Mouse (Mus musculus): ENCODE data around the gene Pmm1. TPM values are rescaled to one million over a fixed set of nuclear protein-coding genes. Genes with fewer than 3 reads are reported as not detected.

Pmm1 gene
- polyA plus RNA-seq, 1 experiment from 2014 or later = 19.6 TPM

GRCm38 (mm10) chr15:81927741-81928140, 33.0 kb downstream of the Pmm1 start:
- no peak for ATAC-seq (ENCODE audit: insufficient number of reproducible peaks, low FRiP score)
- Histone ChIP-seq H3K4me3 (no peak overlapping the region), H3K27me3 (replicated peaks) (no peaks in the 10 kb centered on the region), H3K36me3 (no peaks in the 10 kb centered on the region), H3K9me3 (replicated peaks) (no peaks in the 10 kb centered on the region), H3K27ac (ENCODE audit: poor library complexity, severe bottlenecking) (no peak overlapping the region), H3K4me1 (replicated peaks) (peaks cover 15% of the 10 kb centered on the region), H3K4me2 (no peak overlapping the region), H3K9ac (no peak overlapping the region)
- WGBS = 56% methylated on average over 4 of the region's 4 CpGs

DNA sequence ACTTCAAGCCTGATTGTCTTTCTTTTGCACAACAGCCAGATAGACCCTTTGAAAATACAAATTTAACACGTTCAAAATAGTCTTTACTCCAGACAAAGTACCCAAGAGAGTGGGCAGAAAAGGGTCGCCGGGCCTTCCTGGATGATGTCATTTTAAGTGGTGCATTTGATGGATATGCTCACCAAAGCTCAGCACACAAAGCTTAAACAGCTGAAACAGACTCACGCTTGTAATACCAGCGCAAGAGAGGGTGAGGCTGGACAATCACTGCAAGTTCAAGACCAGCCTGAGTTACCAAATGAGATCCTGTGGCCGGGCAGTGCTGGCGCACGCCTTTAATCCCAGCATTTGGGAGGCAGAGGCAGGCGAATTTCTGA, 34.3 kb downstream of the Pmm1 start:
- 0 out of 2 replicates have a peak, but pooled peaks cover 3% of the 10 kb centered on the region for H3K36me3 ChIP-seq
- H3K4me3 ChIP-seq = peak overlapping the region; percentile 61; the same call in 1 of the 2 replicates
- H3K27ac ChIP-seq (ENCODE audit: poor library complexity, severe bottlenecking) = no peak overlapping the region
- no peak overlapping the region; the same call in 1 of the 2 replicates for H3K9ac ChIP-seq
- no peaks in the 10 kb centered on the region for H3K27me3 ChIP-seq (replicated peaks)
- no peaks in the 10 kb centered on the region for H3K9me3 ChIP-seq (replicated peaks)
- H3K4me2 ChIP-seq = peak overlapping the region; percentile 85
- 37% methylated on average over 9 of the region's 9 CpGs for WGBS
- ATAC-seq (ENCODE audit: insufficient number of reproducible peaks, low FRiP score) = no peak
- peaks cover 15% of the 10 kb centered on the region for H3K4me1 ChIP-seq (replicated peaks)

GRCm38 (mm10) chr15:81925760-81926445, 34.8 kb downstream of the Pmm1 start, which contains the start of gene Polr3h:
Gene Polr3h (minus strand): TSS chr15:81926240.
- ATAC-seq (ENCODE audit: insufficient number of reproducible peaks, low FRiP score) = peak; percentile 96
- H3K9ac ChIP-seq = peak within 1 kb of the TSS; percentile 78
- H3K4me2 ChIP-seq = peak within 1 kb of the TSS; percentile 85
- no peaks in the 10 kb centered on the region for H3K9me3 ChIP-seq (replicated peaks)
- H3K4me1 ChIP-seq (replicated peaks) = peaks cover 15% of the 10 kb centered on the region
- under 1% methylated on average over 54 of the region's 54 CpGs for WGBS
- H3K36me3 ChIP-seq = 0 out of 2 replicates have a peak, but pooled peaks cover 3% of the 10 kb centered on the region
- H3K27me3 ChIP-seq (replicated peaks) = no peaks in the 10 kb centered on the region
- H3K4me3 ChIP-seq = peak within 1 kb of the TSS; percentile 61
- no peak within 1 kb of the TSS for H3K27ac ChIP-seq (ENCODE audit: poor library complexity, severe bottlenecking)

DNA sequence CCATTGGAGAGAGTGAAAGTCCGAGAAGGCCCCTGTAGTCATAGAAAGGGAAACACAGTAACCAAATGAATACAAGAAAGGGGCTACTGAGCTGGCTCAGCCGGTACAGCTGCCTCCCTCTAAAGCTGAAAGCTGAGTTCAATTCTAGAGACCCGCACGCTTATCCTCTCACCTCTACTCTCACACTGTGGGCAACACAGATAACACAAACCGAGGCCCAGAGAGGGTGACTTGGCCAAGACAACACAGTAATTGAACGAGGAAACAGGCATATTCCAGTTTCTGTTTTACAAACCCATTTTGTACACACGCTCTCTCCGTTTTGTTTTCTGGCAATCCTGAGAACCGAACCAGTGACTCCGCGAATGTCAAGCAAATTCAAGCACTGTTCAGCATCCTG, 35.8 kb downstream of the Pmm1 start:
- ATAC-seq (ENCODE audit: insufficient number of reproducible peaks, low FRiP score) = no peak
- Histone ChIP-seq H3K4me1 (replicated peaks) (peaks cover 15% of the 10 kb centered on the region), H3K9ac (peak overlapping the region; percentile 78; the same call in 1 of the 2 replicates), H3K9me3 (replicated peaks) (no peaks in the 10 kb centered on the region), H3K4me3 (peak overlapping the region; percentile 61), H3K4me2 (peak overlapping the region; percentile 85), H3K36me3 (0 out of 2 replicates have a peak, but pooled peaks cover 3% of the 10 kb centered on the region), H3K27me3 (replicated peaks) (no peaks in the 10 kb centered on the region), H3K27ac (ENCODE audit: poor library complexity, severe bottlenecking) (no peak overlapping the region)
- 80% methylated on average over 11 of the region's 11 CpGs for WGBS

DNA sequence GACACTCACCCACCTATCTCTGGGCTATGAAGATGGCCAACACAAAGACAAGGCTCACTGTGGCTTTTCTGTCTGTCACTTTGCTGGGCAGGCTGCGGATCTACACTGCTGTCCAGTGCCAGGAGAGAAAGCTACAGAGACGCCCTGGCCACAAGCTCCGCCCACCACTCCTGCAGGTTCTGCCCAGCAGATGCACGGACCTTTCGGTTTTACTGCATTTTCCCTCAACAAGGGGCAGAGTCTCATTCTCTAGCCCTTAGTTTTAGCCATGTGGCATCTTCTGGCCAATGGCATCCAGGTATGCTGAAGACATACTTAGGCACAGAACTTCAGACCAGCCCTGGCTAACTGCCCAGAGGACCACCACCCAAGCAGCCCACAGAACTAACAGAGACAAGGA, 39.5 kb downstream of the Pmm1 start:
- peaks cover 12% of the 10 kb centered on the region for H3K4me1 ChIP-seq (replicated peaks)
- H3K4me3 ChIP-seq = no peak overlapping the region
- H3K27ac ChIP-seq (ENCODE audit: poor library complexity, severe bottlenecking) = no peak overlapping the region
- no peaks in the 10 kb centered on the region for H3K9me3 ChIP-seq (replicated peaks)
- H3K4me2 ChIP-seq = no peak overlapping the region
- ATAC-seq (ENCODE audit: insufficient number of reproducible peaks, low FRiP score) = no peak
- WGBS = 65% methylated on average over 5 of the region's 5 CpGs
- no peak overlapping the region for H3K9ac ChIP-seq
- H3K36me3 ChIP-seq = peaks cover 16% of the 10 kb centered on the region
- no peaks in the 10 kb centered on the region for H3K27me3 ChIP-seq (replicated peaks)

DNA sequence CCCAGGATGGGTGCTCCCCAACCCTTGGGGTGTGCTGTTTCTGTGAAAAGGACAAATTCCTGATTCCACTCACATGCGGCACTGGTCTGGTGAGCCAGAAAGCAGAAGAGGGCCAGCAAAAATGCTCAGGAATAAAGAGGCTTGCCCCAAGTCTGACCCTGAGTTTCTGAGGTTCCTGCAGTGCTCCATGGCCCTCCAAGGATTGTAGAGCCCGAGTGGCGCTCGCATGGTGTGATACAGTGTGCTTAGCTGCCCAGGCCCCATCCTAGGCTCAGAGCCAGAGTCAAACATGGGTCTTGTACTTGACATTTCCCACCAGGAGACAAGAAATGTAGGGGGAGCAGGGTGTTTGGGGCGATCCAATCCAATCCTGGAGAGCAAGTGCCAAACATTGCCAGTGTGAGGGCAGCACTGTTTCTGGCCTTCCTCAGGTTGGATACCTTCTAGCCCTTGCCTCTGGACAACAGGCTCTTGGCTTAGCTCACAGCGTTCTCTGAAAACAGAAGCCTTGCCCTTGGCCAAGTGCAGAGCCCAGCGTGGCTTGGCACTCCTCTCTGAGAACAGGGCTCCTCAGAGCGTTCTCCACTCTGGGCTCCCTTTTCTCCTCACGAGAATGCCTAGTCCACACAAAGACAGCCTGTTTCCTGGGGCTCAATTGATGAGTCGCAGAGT, 40.0 kb downstream of the Pmm1 start:
- Histone ChIP-seq H3K9me3 (replicated peaks) (no peaks in the 10 kb centered on the region), H3K4me3 (no peak overlapping the region), H3K4me1 (replicated peaks) (peaks cover 12% of the 10 kb centered on the region), H3K36me3 (peaks cover 22% of the 10 kb centered on the region), H3K27ac (ENCODE audit: poor library complexity, severe bottlenecking) (no peak overlapping the region), H3K4me2 (no peak overlapping the region), H3K27me3 (replicated peaks) (no peaks in the 10 kb centered on the region), H3K9ac (no peak overlapping the region)
- 86% methylated on average over 10 of the region's 10 CpGs for WGBS
- no peak for ATAC-seq (ENCODE audit: insufficient number of reproducible peaks, low FRiP score)

GRCm38 (mm10) chr15:81919062-81919461, 41.7 kb downstream of the Pmm1 start:
- Histone ChIP-seq H3K9me3 (replicated peaks) (no peaks in the 10 kb centered on the region), H3K36me3 (peaks cover 38% of the 10 kb centered on the region), H3K27ac (ENCODE audit: poor library complexity, severe bottlenecking) (no peak overlapping the region), H3K4me2 (no peak overlapping the region), H3K4me1 (replicated peaks) (no peaks in the 10 kb centered on the region), H3K9ac (no peak overlapping the region), H3K4me3 (no peak overlapping the region), H3K27me3 (replicated peaks) (no peaks in the 10 kb centered on the region)
- no peak for ATAC-seq (ENCODE audit: insufficient number of reproducible peaks, low FRiP score)
- 73% methylated on average over 5 of the region's 5 CpGs for WGBS

- Histone ChIP-seq H3K9ac (no peak overlapping the region), H3K9me3 (replicated peaks) (no peaks in the 10 kb centered on the region), H3K27me3 (replicated peaks) (no peaks in the 10 kb centered on the region), H3K4me3 (no peak overlapping the region), H3K27ac (ENCODE audit: poor library complexity, severe bottlenecking) (no peak overlapping the region), H3K36me3 (peaks cover 51% of the 10 kb centered on the region), H3K4me2 (no peak overlapping the region), H3K4me1 (replicated peaks) (no peaks in the 10 kb centered on the region)
- WGBS = 55% methylated on average over 6 of the region's 6 CpGs
- ATAC-seq (ENCODE audit: insufficient number of reproducible peaks, low FRiP score) = no peak
These were observed 42.9 kb downstream of the Pmm1 start for GRCm38 (mm10) chr15:81917621-81918463.

DNA sequence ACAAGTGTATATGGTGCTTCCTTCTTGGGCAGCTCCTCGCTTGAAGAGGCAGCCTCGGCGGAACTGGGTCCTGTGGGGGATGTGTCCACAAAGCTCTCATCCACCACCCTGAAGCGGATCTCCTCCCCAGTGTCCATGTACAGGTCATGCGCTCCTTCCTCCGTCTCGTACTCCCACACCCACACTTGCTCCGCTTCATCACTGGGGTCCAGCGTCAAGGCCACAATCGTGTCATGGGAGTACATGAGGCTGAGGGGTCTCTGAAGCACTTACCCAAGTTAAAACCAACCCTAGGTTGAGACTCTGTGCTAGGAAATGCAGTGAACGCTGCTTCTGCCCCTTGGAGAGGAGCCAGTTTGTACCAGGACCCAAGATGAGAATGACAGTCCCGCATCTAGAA, 43.5 kb downstream of the Pmm1 start:
- ATAC-seq (ENCODE audit: insufficient number of reproducible peaks, low FRiP score) = no peak
- H3K36me3 ChIP-seq = peaks cover 54% of the 10 kb centered on the region
- H3K9ac ChIP-seq = no peak overlapping the region
- H3K4me3 ChIP-seq = no peak overlapping the region
- H3K9me3 ChIP-seq (replicated peaks) = no peaks in the 10 kb centered on the region
- H3K4me2 ChIP-seq = no peak overlapping the region
- H3K27ac ChIP-seq (ENCODE audit: poor library complexity, severe bottlenecking) = no peak overlapping the region
- no peaks in the 10 kb centered on the region for H3K4me1 ChIP-seq (replicated peaks)
- H3K27me3 ChIP-seq (replicated peaks) = no peaks in the 10 kb centered on the region
- 88% methylated on average over 12 of the region's 12 CpGs for whole genome bisulfite sequencing

DNA sequence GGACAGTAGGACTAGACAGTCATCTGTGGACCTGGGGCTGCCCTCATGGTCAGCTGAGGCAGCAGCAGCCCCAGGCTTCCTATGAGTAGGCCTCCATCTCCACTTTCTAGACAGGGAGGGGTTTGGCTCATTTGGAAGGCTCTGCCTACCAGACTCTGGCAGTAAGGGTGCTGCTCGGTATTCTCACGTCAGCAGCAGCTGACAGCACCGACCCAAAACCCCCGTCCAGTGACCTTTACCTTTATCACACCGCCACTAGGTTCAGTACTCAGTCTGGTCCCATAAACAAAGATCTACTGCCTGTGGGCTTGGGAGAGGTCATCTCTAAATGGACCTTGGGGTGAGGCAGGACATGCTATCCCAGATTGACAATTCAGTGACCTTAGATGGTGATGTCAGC, 45.1 kb downstream of the Pmm1 start:
- Histone ChIP-seq H3K27ac (ENCODE audit: poor library complexity, severe bottlenecking) (no peak overlapping the region), H3K4me3 (no peak overlapping the region), H3K4me1 (replicated peaks) (no peaks in the 10 kb centered on the region), H3K27me3 (replicated peaks) (no peaks in the 10 kb centered on the region), H3K9me3 (replicated peaks) (no peaks in the 10 kb centered on the region), H3K36me3 (peaks cover 69% of the 10 kb centered on the region), H3K4me2 (no peak overlapping the region), H3K9ac (no peak overlapping the region)
- 65% methylated on average over 5 of the region's 5 CpGs for WGBS
- ATAC-seq (ENCODE audit: insufficient number of reproducible peaks, low FRiP score) = no peak

DNA sequence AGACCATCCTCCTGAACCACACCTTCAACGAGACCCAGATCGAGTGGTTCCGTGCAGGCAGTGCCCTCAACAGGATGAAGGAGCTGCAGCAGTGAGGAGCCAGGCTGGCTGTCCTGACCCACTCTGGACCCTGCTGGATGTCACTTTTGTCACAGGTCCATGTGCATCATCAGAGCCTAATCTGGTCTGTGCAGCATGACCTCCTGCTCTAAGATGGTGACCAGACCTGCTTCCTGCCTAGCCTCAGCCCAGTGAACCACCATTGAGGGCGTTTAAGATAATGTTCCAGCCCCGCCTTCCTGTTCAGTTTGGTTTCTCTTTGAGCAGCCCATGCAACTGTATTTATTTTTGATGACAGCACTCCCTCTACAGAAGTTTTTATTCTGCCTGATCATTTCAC, 46.1 kb downstream of the Pmm1 start:
- no peak overlapping the region for H3K4me3 ChIP-seq
- no peak overlapping the region for H3K4me2 ChIP-seq
- H3K27ac ChIP-seq (ENCODE audit: poor library complexity, severe bottlenecking) = no peak overlapping the region
- no peaks in the 10 kb centered on the region for H3K4me1 ChIP-seq (replicated peaks)
- peaks cover 79% of the 10 kb centered on the region for H3K36me3 ChIP-seq
- H3K9ac ChIP-seq = no peak overlapping the region
- H3K27me3 ChIP-seq (replicated peaks) = no peaks in the 10 kb centered on the region
- no peaks in the 10 kb centered on the region for H3K9me3 ChIP-seq (replicated peaks)
- 78% methylated on average over 5 of the region's 5 CpGs for WGBS
- ATAC-seq (ENCODE audit: insufficient number of reproducible peaks, low FRiP score) = no peak
